Mouse (Mus musculus) embryonic facial prominence, embryonic 13.5 days (tissue): Measurements from ENCODE around the gene Shld2. TPM values are rescaled to one million over a fixed set of nuclear protein-coding genes. Genes with fewer than 3 reads are reported as not detected.
A peak's percentile ranks its signal among the peaks of the same experiment; 100 is the strongest.

Experiments
- ATAC-seq: fragments of 200-750 bp; cut with Nextera tagmentation; 2 replicates; pipeline ENCODE4 v1.8.0; 2017; ENCODE audit warnings: low read depth; ENCODE audit not compliant: insufficient number of reproducible peaks, insufficient read depth, low FRiP score, low TSS enrichment
- H3K27ac ChIP-seq: fragments of 300-500 bp; sonication (generic); 2 replicates; pipeline ENCODE4 v1.5.1; 2015; ENCODE audit warnings: moderate library complexity, mild to moderate bottlenecking, inconsistent platforms
- H3K27me3 ChIP-seq: fragments of 300-500 bp; sonication (generic); 2 replicates; pipeline ENCODE4 v1.6.1; 2015; ENCODE audit warnings: mild to moderate bottlenecking, inconsistent platforms
- H3K36me3 ChIP-seq: fragments of 300-500 bp; sonication (generic); 2 replicates; pipeline ENCODE4 v1.6.1; 2015; ENCODE audit warnings: mild to moderate bottlenecking, inconsistent platforms
- H3K4me1 ChIP-seq: fragments of 300-500 bp; sonication (generic); 2 replicates; pipeline ENCODE4 v1.6.1; 2015; ENCODE audit warnings: inconsistent platforms
- H3K4me2 ChIP-seq: fragments of 300-500 bp; sonication (generic); 2 replicates; pipeline ENCODE4 v1.6.1; 2015; ENCODE audit warnings: moderate library complexity, mild to moderate bottlenecking, inconsistent platforms
- H3K4me3 ChIP-seq: fragments of 300-500 bp; sonication (generic); 2 replicates; pipeline ENCODE4 v1.5.1; 2015; ENCODE audit warnings: mild to moderate bottlenecking, inconsistent platforms
- H3K9ac ChIP-seq: fragments of 300-500 bp; sonication (generic); 2 replicates; pipeline ENCODE4 v1.6.1; 2015; ENCODE audit warnings: mild to moderate bottlenecking, inconsistent platforms
- H3K9me3 ChIP-seq: fragments of 300-500 bp; sonication (generic); 2 replicates; pipeline ENCODE4 v1.6.1; 2016; ENCODE audit warnings: inconsistent platforms
- WGBS: fragments of 180-500 bp; shearing (Covaris S2); methylation state at CpG from one replicate; pipeline ENCODE4 v1.1.7; 2015; ENCODE audit warnings: mixed read lengths; 5-methylcytosine and 5-hydroxymethylcytosine counted together
- polyA plus RNA-seq: library from polyadenylated mRNA; unstranded; fragments of >200 nt; fragmentation: Nextera tagmentation; extraction: Ambion mirVana; gene quantifications from 2 replicates; pipeline ENCODE4 v1.2.1, GENCODE M21; 2015

Shld2 gene
- polyA plus RNA-seq, 1 experiment from 2014 or later: 15.8 TPM

DNA sequence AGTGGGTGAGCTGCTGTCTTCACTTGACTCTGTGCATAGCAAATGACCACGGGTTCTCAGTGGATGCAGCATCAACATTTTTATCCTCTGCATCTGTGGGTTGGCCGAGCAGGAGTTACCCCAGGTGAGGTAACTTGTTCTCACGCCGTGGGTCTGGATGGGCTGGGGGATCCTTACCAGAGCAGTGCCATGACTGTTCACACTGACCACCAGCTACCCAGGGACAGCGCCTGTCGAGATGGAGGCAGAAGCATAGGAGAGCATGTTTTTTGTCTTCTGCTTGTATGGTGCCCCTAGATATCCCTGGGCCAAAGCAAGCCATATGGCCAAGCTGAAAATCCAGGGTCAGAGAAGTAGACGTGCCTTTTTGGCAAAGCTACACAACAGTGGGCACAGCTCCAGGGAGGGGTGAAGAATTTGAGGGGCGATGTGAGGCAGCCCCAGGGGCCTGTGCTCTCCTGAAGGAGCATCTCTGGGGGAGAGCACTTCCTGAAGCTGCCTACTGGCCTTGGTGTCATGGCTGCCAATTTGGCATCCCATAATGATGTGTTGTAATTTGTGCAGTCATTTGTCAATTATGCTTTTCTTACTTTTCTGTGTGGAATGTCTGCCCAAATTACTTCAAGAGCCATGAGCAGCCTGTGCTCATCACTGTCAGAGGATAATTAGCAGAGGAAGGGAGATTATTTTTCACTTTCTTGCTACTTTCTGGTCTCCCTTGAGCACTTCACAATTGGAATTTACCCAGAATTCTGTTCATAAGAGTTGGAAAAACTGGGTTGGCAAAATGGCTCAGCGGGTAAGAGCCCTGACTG, 77.2 kb downstream of the Shld2 start:
- H3K4me3 ChIP-seq: no peak overlapping the region
- H3K9me3 ChIP-seq: no peaks in the 10 kb centered on the region
- WGBS: 75% methylated on average over 9 of the region's 9 CpGs
- H3K36me3 ChIP-seq: no peaks in the 10 kb centered on the region
- H3K4me1 ChIP-seq: peaks cover 14% of the 10 kb centered on the region; the same call in 1 of the 2 replicates
- no peak overlapping the region for H3K27ac ChIP-seq
- H3K9ac ChIP-seq: no peak overlapping the region
- H3K27me3 ChIP-seq: no peaks in the 10 kb centered on the region
- no peak overlapping the region for H3K4me2 ChIP-seq
- no peak for ATAC-seq

DNA sequence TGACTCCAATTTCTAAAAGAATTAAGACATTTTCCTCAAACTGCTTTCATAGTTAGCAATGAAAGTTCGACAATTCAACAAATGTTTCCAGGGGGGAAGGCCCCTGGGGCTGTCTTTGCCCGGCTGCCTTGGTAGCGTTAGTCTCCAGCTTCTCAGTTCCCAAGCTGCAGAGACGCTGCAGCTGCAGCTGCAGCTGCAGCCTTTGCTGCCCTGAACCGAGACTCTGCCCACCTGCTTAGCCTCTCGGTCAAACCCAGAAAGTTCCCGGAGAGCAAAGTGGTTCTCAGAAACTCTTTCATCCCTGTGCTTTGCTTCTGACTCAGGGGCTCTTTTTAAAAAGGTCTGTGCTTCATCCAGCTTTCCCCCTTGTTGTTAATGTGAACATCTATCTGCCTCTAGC, 78.0 kb downstream of the Shld2 start:
- H3K27me3 ChIP-seq: no peaks in the 10 kb centered on the region
- H3K36me3 ChIP-seq: no peaks in the 10 kb centered on the region
- H3K9me3 ChIP-seq: no peaks in the 10 kb centered on the region
- 35% methylated on average over 7 of the region's 7 CpGs for WGBS
- peaks cover 14% of the 10 kb centered on the region; the same call in 1 of the 2 replicates for H3K4me1 ChIP-seq
- H3K4me3 ChIP-seq: no peak overlapping the region
- no peak overlapping the region for H3K4me2 ChIP-seq
- no peak overlapping the region for H3K27ac ChIP-seq
- ATAC-seq: no peak
- no peak overlapping the region for H3K9ac ChIP-seq

DNA sequence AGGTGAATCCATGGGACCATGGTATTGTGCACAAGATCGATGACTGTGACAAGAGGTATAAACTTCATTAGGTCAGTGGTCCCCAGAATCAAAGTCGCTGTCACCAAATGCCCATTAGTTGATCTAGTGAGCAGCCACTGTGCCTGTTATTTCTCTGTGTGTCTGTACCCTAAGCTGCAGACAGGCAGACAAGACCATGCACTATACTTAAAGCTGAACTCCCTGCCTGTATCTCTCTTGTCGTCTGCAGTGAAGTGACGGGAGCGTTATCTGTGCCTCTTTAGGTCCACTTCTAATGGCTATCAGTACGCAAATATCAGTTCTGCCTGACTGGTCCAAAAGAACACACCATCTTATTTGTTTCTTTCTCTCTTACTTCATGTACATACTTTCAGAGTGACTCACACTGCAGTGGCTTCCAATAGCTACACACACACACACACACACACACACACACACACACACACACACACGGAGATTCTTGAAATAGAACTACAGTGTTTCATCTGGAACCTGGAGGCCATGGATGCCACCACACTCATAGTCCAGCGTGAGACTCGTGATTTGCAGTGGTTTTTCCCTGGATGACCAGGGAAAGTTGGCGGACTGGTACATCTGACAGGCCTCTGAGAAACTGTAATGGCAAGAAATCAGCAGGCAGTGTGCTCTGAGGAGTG, 81.3 kb downstream of the Shld2 start:
- no peak overlapping the region for H3K9ac ChIP-seq
- no peak for ATAC-seq
- H3K4me3 ChIP-seq: no peak overlapping the region
- H3K4me1 ChIP-seq: no peaks in the 10 kb centered on the region
- 88% methylated on average over 10 of the region's 10 CpGs for WGBS
- no peak overlapping the region for H3K4me2 ChIP-seq
- no peaks in the 10 kb centered on the region for H3K36me3 ChIP-seq
- no peaks in the 10 kb centered on the region for H3K27me3 ChIP-seq
- H3K27ac ChIP-seq: no peak overlapping the region
- H3K9me3 ChIP-seq: no peaks in the 10 kb centered on the region

DNA sequence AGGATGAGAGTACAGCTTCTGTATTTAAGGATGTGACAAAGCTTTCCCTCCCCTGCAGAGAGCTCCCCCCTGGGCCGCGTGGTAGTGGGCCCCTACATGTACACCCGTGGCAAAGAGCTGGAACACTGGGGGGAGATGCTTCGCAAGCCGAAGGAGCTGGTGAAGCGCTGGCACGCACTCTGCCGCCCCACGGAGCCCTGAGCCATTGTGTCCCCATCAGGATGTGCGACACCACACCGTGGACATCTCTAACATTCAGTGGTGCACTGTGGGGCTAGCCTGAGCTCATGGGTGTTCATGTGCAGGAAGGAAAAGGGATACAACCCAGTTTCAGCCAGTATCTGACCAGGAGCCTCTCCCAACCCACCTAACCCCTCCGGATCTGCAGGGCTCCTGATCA, 82.3 kb downstream of the Shld2 start:
- 83% methylated on average over 12 of the region's 12 CpGs for WGBS
- no peaks in the 10 kb centered on the region for H3K4me1 ChIP-seq
- H3K36me3 ChIP-seq: no peaks in the 10 kb centered on the region
- H3K4me2 ChIP-seq: no peak overlapping the region
- no peak overlapping the region for H3K9ac ChIP-seq
- H3K27ac ChIP-seq: no peak overlapping the region
- H3K4me3 ChIP-seq: no peak overlapping the region
- H3K9me3 ChIP-seq: no peaks in the 10 kb centered on the region
- no peaks in the 10 kb centered on the region; the same call in 1 of the 2 replicates for H3K27me3 ChIP-seq
- no peak for ATAC-seq

DNA sequence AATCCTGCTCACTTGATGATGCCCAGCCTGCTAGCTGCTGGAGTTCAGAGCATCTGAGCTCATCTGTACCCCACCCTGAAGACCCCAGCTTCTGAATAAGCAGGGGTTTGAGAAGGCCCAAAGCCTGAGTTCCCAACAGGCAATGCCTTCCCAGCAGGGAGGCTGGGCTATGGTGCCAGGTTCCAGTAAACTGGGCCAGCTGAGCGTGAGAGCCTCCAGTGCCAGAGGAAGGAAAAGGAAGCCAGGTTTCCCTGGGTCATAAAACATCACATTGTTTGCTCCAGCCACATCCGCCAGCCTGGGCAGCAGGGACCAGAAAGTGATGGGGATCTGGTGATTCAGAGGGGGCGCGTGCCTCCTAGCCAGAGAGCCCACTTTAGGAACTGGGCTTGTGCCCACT, 83.7 kb downstream of the Shld2 start:
- Histone ChIP-seq H3K4me3 (no peak overlapping the region), H3K9me3 (no peaks in the 10 kb centered on the region), H3K4me1 (peaks cover 4% of the 10 kb centered on the region), H3K36me3 (no peaks in the 10 kb centered on the region), H3K27ac (no peak overlapping the region), H3K4me2 (no peak overlapping the region), H3K9ac (no peak overlapping the region), H3K27me3 (peaks cover 8% of the 10 kb centered on the region)
- WGBS: 94% methylated on average over 4 of the region's 4 CpGs
- ATAC-seq: no peak

DNA sequence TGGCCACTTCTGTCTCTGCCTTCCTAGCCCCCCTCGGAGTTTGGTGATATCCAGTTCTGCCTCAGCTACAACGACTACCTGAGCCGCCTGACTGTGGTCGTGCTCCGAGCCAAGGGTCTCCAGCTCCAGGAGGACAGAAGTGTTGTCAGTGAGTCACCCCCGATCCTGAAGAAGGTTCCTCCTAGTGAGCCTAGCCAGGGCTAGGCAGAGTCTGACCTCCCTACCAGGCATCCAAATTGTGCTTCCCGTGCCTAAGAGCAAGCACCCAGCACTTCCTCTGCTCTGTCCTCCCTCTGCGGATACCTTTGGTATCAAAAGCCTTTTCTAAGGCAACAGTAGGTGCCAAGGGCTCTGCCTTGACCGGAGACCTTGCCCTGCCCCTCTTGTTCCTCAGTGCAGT, 84.3 kb downstream of the Shld2 start:
- peaks cover 5% of the 10 kb centered on the region for H3K4me1 ChIP-seq
- H3K27ac ChIP-seq: no peak overlapping the region
- H3K9ac ChIP-seq: no peak overlapping the region
- no peaks in the 10 kb centered on the region for H3K36me3 ChIP-seq
- H3K4me3 ChIP-seq: no peak overlapping the region
- ATAC-seq: no peak
- peaks cover 14% of the 10 kb centered on the region for H3K27me3 ChIP-seq
- H3K4me2 ChIP-seq: no peak overlapping the region
- H3K9me3 ChIP-seq: no peaks in the 10 kb centered on the region
- WGBS: 83% methylated on average over 9 of the region's 9 CpGs

DNA sequence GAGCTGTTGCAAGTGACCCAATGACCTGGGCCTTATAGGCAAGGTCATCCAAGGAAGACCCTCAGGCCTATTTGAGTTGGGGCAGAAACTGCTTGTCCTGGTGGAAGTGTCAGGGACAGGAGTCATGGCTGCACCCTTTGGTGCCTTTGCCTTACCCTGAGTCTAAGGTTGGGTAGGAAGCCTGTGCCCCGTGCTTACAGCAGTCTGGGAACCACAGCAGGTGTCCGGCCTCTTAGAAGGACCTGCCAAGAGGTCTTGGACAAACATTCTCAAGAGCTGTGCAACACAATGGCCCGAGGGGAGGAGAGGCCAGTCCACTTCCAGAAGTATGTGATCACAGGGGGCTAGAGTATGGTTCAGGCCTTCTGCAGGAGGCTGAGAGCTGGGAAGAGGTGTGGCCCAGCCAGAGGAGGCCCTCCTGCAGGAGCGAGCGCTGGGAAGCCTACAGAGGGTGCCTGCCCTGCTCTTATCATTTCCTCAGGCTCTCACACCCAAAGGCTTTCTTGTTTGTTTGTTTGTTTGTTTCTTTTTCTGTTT, 86.9 kb downstream of the Shld2 start:
- Histone ChIP-seq H3K4me1 (peaks cover 10% of the 10 kb centered on the region), H3K9me3 (no peaks in the 10 kb centered on the region), H3K27ac (no peak overlapping the region), H3K36me3 (no peaks in the 10 kb centered on the region), H3K9ac (no peak overlapping the region), H3K27me3 (peaks cover 39% of the 10 kb centered on the region), H3K4me3 (no peak overlapping the region), H3K4me2 (no peak overlapping the region)
- 76% methylated on average over 5 of the region's 5 CpGs for WGBS
- ATAC-seq: no peak

DNA sequence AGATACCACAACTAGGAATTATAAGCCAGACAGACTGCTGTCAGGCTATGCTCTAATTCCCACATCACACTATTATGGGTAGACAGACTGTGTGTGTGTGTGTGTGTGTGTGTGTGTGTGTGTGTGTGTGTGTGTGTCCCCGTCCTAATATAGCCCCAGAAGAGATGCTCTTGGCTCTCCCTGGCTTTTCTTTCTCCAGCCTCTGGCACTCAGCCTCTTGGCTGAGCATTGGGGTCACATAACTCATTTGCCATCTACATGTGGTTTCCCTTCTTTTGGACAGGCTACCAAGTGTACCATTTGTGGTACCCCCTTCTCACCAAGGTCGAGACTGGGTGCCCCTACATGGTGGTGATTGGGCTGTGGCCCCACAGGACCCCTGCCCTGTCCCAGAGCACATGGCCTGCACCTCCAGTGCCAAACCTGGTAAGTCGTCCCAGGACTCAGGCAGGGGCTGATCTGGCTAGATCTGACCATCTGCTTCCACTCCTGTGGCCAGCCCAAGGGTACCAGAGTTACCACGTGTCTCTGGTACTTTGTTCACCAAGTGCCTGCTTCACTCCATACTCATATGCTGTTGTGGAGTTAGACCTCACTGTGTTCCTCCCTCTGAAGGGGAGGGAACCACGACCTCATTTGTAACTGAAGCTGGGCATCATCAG, 88.7 kb downstream of the Shld2 start:
- peaks cover 10% of the 10 kb centered on the region for H3K4me1 ChIP-seq
- no peak overlapping the region for H3K4me3 ChIP-seq
- H3K36me3 ChIP-seq: no peaks in the 10 kb centered on the region
- H3K9ac ChIP-seq: no peak overlapping the region
- H3K27me3 ChIP-seq: peaks cover 39% of the 10 kb centered on the region
- ATAC-seq: no peak
- WGBS: 61% methylated on average over 5 of the region's 5 CpGs
- no peak overlapping the region for H3K4me2 ChIP-seq
- H3K9me3 ChIP-seq: no peaks in the 10 kb centered on the region
- H3K27ac ChIP-seq: no peak overlapping the region

DNA sequence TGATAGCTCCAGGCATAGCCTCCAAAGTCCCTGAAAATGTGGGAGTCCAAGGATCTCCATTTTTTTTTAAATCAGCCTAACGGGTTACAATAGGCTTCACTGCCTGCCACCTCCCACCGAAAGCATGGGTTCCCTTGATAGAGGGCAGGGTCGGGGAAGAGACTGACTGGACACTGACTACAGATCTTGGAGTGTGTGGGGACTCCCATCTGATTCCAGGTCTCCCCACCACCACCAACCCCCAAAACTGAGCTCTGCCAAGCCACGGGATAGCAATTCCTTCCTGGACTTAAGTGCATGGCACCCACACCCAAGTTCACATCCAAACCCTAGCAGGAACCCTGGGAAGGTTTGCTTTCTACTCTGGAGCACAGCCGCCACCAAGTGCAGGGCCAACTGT, 89.9 kb downstream of the Shld2 start:
- Histone ChIP-seq H3K36me3 (no peaks in the 10 kb centered on the region), H3K4me1 (peaks cover 14% of the 10 kb centered on the region), H3K9me3 (no peaks in the 10 kb centered on the region), H3K4me2 (no peak overlapping the region; the same call in 1 of the 2 replicates), H3K27me3 (peaks cover 39% of the 10 kb centered on the region), H3K4me3 (no peak overlapping the region; the same call in 1 of the 2 replicates), H3K27ac (no peak overlapping the region), H3K9ac (no peak overlapping the region)
- WGBS: 67% methylated on average over 5 of the region's 5 CpGs
- no peak for ATAC-seq

DNA sequence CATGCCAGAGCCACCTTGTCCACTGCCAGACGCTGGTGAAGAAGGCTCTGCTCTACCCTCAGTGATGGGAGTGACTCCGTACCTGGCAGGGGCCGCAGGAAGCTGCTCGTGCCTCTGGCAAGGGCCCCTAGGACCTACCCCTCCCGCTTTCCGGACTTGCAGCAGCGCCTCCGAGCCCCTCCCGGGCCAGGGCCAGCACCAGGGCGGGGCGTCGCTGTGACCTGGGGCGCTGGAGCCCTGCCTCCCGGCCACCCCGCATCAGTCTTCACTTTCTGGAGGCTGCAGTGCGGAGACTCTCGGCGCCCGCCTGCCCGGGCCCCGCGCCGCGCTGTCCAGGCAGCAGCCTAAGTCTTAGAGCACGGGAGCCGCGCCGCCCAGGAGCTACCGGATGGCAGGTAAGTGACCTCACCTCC, 90.5 kb downstream of the Shld2 start:
- Histone ChIP-seq H3K4me3 (peak overlapping the region; percentile 39), H3K36me3 (no peaks in the 10 kb centered on the region), H3K27ac (no peak overlapping the region), H3K9ac (peak overlapping the region; percentile 62), H3K4me1 (peaks cover 14% of the 10 kb centered on the region), H3K27me3 (peaks cover 39% of the 10 kb centered on the region), H3K9me3 (no peaks in the 10 kb centered on the region), H3K4me2 (peak overlapping the region; percentile 64)
- ATAC-seq: no peak
- WGBS: 6% methylated on average over 28 of the region's 29 CpGs

DNA sequence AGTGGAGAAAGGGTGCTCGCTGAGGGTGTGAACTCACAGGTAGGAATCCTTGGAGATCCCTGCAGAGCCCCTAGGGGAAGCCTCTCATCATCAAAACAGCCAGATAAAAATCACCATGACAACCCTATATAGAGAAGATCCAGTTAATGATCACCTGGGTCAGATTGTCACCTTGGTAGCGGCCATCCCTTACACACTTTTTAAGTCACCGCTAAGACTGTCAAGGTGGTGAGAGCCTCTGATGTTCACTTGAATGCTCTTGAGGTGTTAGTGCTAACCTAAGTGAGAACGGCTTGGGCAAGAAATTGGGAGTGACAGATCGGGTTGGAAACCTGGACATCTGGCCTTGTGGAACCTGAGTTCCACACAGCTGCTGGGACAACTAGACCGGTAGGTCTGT, 91.0 kb downstream of the Shld2 start, which contains the start of gene Syt15:
Syt15 (plus strand) TSS at position 301 of the 400 bp plus-strand sequence.
- Histone ChIP-seq H3K27ac (no peak within 1 kb of the TSS), H3K27me3 (peaks cover 39% of the 10 kb centered on the region), H3K9ac (peak within 1 kb of the TSS; percentile 62), H3K4me3 (peak within 1 kb of the TSS; percentile 39), H3K9me3 (no peaks in the 10 kb centered on the region), H3K4me2 (peak within 1 kb of the TSS; percentile 64), H3K4me1 (peaks cover 14% of the 10 kb centered on the region), H3K36me3 (no peaks in the 10 kb centered on the region)
- 74% methylated on average over 6 of the region's 6 CpGs for WGBS
- no peak for ATAC-seq
